ENCODE assay signal across 8 mouse cellular contexts in genomic region chr4:33188781-33189734, GRCm38 (mm10). TPM values are rescaled to one million over a fixed set of nuclear protein-coding genes. Genes with fewer than 3 reads are reported as not detected.
A peak's percentile ranks its signal among the peaks of the same experiment; 100 is the strongest.
DNase-seq lines count a peak whose midpoint lies in the region; ATAC-seq lines count a peak whose summit lies in the region.

No protein-coding gene starts in this region.

- under 1% methylated on average over 93 of the region's 123 CpGs for WGBS in hindbrain, embryonic 11.5 days
- under 1% methylated on average over 94 of the region's 123 CpGs for WGBS in lung, embryonic 16.5 days

- H3K27ac ChIP-seq in hindbrain, embryonic 11.5 days (ENCODE audit: low read depth, low read length): peak overlapping the region; percentile 31; the same call in 1 of the 2 replicates
- H3K27ac ChIP-seq in lung, embryonic 16.5 days (ENCODE audit: low read length): peak overlapping the region; percentile 82

- peak overlapping the region; percentile 90 for H3K4me2 ChIP-seq in hindbrain, embryonic 11.5 days (replicated peaks; ENCODE audit: low read depth, low read length)
- H3K4me2 ChIP-seq in lung, embryonic 16.5 days (ENCODE audit: low read depth, low read length): peak overlapping the region; percentile 95

- peaks cover 3% of the 10 kb centered on the region; the same call in 1 of the 2 replicates for H3K27me3 ChIP-seq in hindbrain, embryonic 11.5 days (ENCODE audit: control insufficient read depth, insufficient read depth, low read length)
- no peaks in the 10 kb centered on the region for H3K27me3 ChIP-seq in lung, embryonic 16.5 days (ENCODE audit: control insufficient read depth, insufficient read depth, low read depth, low read length)

- no peaks in the 10 kb centered on the region for H3K4me1 ChIP-seq in hindbrain, embryonic 11.5 days (replicated peaks; ENCODE audit: control insufficient read depth, insufficient read depth, low read length)
- H3K4me1 ChIP-seq in lung, embryonic 16.5 days (replicated peaks; ENCODE audit: control insufficient read depth, insufficient read depth, low read length): peaks cover 8% of the 10 kb centered on the region; the same call in 1 of the 2 replicates

- DNase-seq in MN1 (ENCODE audit: low spot score): peak; percentile 94
- peak; percentile 99 for DNase-seq in cerebellum, postnatal 25 days
- peak; percentile 83 to 87 for DNase-seq in frontal cortex, postnatal 10 days (ENCODE audit: low spot score in 2 of 2)
- peak; percentile 84 for DNase-seq in hindbrain, embryonic 11.5 days (ENCODE audit: low spot score)
- DNase-seq in layer of hippocampus, postnatal 10 days (ENCODE audit: low spot score in 2 of 2): peak; percentile 91 to 94
- DNase-seq in ovary, postnatal 36 days (ENCODE audit: low spot score): peak; percentile 96
- peak; percentile 7 to 36 for DNase-seq in thymus, postnatal 10 days (ENCODE audit: low spot score in 2 of 2)

- H3K9ac ChIP-seq in hindbrain, embryonic 11.5 days (ENCODE audit: low read depth, low read length): peak overlapping the region; percentile 65
- peak overlapping the region; percentile 73 for H3K9ac ChIP-seq in lung, embryonic 16.5 days (ENCODE audit: low read length)

- H3K9me3 ChIP-seq in hindbrain, embryonic 11.5 days (ENCODE audit: control insufficient read depth, low read length): no peaks in the 10 kb centered on the region
- no peaks in the 10 kb centered on the region for H3K9me3 ChIP-seq in lung, embryonic 16.5 days (ENCODE audit: control insufficient read depth, low read length)

- peak overlapping the region; percentile 66 for H3K4me3 ChIP-seq in hindbrain, embryonic 11.5 days (ENCODE audit: low read depth, low read length)
- peak overlapping the region; percentile 70 for H3K4me3 ChIP-seq in lung, embryonic 16.5 days (ENCODE audit: low read length)

- peak; percentile 91 for ATAC-seq in hindbrain, embryonic 11.5 days (ENCODE audit: low FRiP score)
- peak; percentile 93 for ATAC-seq in lung, embryonic 16.5 days (ENCODE audit: low read depth)

- H3K36me3 ChIP-seq in hindbrain, embryonic 11.5 days (ENCODE audit: control insufficient read depth, insufficient read depth, low read length): no peaks in the 10 kb centered on the region
- no peaks in the 10 kb centered on the region for H3K36me3 ChIP-seq in lung, embryonic 16.5 days (ENCODE audit: control insufficient read depth, insufficient read depth, low read length)

RNA-seq across cellular contexts. Expression of gene Pm20d2, which starts 0.5 kb away (rescaled TPM):
- polyA plus RNA-seq in hindbrain, embryonic 11.5 days (2014; fragmentation: Nextera tagmentation; extraction: Ambion mirVana): 0.54 and 1.2 TPM in 2 replicates
- total RNA-seq in layer of hippocampus, postnatal 10 days (2021): 10 to 100 TPM; 10.6 to 11.1 TPM
- 1.2 and 1.3 TPM in 2 replicates for polyA plus RNA-seq in lung, embryonic 16.5 days (2015; fragmentation: Nextera tagmentation; extraction: Ambion mirVana)

RNA-seq across cellular contexts. Expression of gene Srsf12, which starts 19.7 kb away (rescaled TPM):
- polyA plus RNA-seq in hindbrain, embryonic 11.5 days (2014; fragmentation: Nextera tagmentation; extraction: Ambion mirVana): 10.4 and 12.9 TPM in 2 replicates
- total RNA-seq in layer of hippocampus, postnatal 10 days (2021): 10 to 100 TPM; 38.3 to 39.8 TPM
- polyA plus RNA-seq in lung, embryonic 16.5 days (2015; fragmentation: Nextera tagmentation; extraction: Ambion mirVana): 3.2 and 3.4 TPM in 2 replicates

RNA-seq across cellular contexts. Expression of gene Gabrr1, which starts 56.7 kb away (rescaled TPM):
- not detected in 2 replicates for polyA plus RNA-seq in hindbrain, embryonic 11.5 days (2014; fragmentation: Nextera tagmentation; extraction: Ambion mirVana)
- total RNA-seq in layer of hippocampus, postnatal 10 days (2021): under 1 TPM; 0.25 to 0.42 TPM
- not detected in 2 replicates for polyA plus RNA-seq in lung, embryonic 16.5 days (2015; fragmentation: Nextera tagmentation; extraction: Ambion mirVana)

Comparison
In these comparisons a context has a peak if more than half of its experiments do, and no peak if none do; other contexts are left out.
1. Peak in every context shown above with its lines: DNase-seq, ATAC-seq, H3K4me3 ChIP-seq and H3K27ac ChIP-seq.
2. DNase-seq: peak in every context shown above with its lines; median percentile 99 in cerebellum, postnatal 25 days; 96 in ovary, postnatal 36 days; 94 in MN1; 92 in layer of hippocampus, postnatal 10 days; 85 in frontal cortex, postnatal 10 days; 84 in hindbrain, embryonic 11.5 days; 22 in thymus, postnatal 10 days.